Mouse (Mus musculus) heart, postnatal 0 days (tissue): Measurements from ENCODE around the gene Cdh8.

Experiments
- CTCF ChIP-seq: IDR thresholded peaks from 2 replicates; pipeline ENCODE4 v1.5.1; 2016; ENCODE audit warnings: antibody characterized with exemption, control low read depth, low read depth
- EP300 ChIP-seq: IDR thresholded peaks from 2 replicates; pipeline ENCODE4 v1.6.1; 2016; ENCODE audit warnings: antibody characterized with exemption, low read depth

DNA sequence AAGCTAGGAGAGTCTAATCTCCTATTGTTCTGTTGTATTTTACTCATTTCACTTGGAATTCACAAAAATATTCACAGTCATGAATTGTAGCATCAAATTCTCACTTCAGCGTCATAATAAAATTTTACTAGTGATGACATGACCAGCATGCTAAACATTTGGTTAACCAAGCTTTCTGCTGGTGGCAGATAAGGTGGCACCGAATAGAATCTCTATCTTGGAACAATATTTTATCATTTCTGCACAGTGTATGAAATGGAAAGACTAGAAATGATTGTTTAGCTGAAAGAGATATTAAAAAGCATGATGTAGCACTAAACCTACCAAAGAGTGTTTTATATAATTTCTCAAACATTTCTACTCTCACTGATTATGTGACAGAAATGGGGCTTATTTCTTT, 225.6 kb downstream of the Cdh8 start:
- TF ChIP-seq CTCF: no peak
- no peak for TF ChIP-seq EP300
